Mouse (Mus musculus): ENCODE measurements at regions not wholly inside any gene's neighbourhood (a gene's known extent, or its start where the extent isn't known, plus 50 kb on each side); places are given as distances from the start of the nearest gene placed in this dataset.

- no peak for DNase-seq (ENCODE audit: low spot score in 2 of 2)
Measured at GRCm38 (mm10) chr14:25397751-25398150, 61.2 kb upstream of the Zmiz1 start.

- DNase-seq (ENCODE audit: low spot score in 2 of 2) = no peak
Measured at GRCm38 (mm10) chr14:25398745-25399144, 60.2 kb upstream of the Zmiz1 start.

GRCm38 (mm10) chr14:25399286-25399685, 59.7 kb upstream of the Zmiz1 start:
- no peak for DNase-seq (ENCODE audit: low spot score in 2 of 2)

- DNase-seq (ENCODE audit: low spot score in 2 of 2) = no peak
Measured at GRCm38 (mm10) chr14:25401104-25401963, 57.7 kb upstream of the Zmiz1 start.

DNA sequence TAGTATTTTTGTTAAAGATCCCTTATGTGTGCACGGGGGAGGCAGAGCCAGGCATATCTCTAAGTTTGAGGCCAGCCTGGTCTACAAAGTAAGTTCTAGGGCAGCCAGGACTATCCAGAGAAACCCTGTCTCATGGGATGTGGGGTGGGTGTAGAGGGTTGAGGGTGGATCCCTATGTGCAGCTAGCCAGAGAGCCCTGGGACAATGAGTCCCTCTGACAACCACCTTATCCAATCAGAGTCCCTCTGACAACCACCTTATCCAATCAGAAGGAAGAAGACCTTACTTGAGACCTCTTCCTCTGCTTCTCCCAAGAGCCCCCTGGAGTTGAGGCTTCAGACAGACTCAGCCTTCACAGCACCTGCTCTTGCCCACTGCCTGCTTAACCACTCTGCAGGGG, 56.6 kb upstream of the Zmiz1 start:
- no peak for DNase-seq (ENCODE audit: low spot score in 2 of 2)

DNA sequence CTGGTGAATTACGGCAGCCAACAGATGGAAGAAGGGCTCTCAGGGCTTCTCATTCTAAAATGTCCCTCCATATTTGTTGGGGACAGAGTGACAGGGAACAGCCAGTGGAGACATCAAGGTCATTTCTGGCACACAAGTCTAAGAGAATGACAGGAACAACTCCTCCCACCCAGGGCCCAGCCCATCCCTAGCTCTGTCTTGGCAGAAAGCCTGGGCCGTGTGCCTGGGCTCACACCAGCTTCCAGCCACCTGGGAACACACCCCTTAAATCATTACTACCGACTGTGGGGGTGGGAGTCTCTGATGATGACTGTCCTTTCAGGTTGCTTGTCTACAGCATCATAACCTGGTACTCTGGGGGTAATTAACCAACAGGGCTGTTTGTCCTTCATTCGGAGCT, 53.8 kb upstream of the Zmiz1 start:
- DNase-seq (ENCODE audit: low spot score in 2 of 2) = no peak

DNA sequence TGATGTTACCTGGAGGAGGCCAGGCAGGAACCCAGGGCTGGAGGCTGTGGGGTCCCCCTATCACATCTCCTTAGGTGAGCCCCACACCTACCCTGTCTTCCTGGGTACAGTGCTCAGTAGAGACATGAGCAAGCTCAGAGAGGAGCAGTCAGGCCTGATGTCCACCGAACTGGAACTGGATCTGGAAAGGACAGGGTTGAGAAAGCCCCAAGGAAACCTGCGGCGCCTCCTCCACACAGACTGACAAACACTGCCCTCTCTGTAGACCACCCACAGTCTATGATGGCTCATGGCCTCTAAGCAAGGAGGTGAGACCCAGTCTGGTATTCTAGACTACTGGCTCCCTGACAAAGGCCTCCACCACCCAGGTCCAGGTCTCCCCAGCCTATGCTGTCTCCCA, 52.9 kb upstream of the Zmiz1 start:
- DNase-seq (ENCODE audit: low spot score in 2 of 2) = no peak

GRCm38 (mm10) chr14:25406613-25407012, 52.4 kb upstream of the Zmiz1 start:
- DNase-seq (ENCODE audit: low spot score in 2 of 2) = no peak

DNA sequence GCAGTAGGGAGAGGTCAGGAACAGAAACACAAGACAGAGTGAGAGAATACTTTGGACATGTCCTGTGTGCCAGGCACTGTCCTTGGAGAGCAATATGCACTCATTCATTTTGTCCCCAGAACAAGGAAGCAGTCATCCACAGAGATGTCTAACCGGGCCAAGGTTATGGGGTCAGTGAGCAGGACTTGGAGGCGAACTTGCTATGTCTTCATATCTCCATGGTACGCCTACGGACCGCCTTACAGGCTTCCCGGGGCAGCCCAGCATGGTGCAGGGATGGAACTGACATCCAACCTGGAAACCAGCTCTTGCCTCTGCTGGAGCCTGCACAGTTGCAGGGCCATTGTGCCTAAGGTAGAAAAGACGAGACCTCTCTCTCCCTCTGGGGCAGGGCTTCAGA, 51.9 kb upstream of the Zmiz1 start:
- DNase-seq (ENCODE audit: low spot score in 2 of 2) = no peak

Data from gastrocnemius, postnatal 4 days (tissue).